Mouse (Mus musculus) frontal cortex, postnatal 25 days (tissue): ENCODE data around the gene Lpar1.
"Not testable (repeated sequence)": the region's sequence is repeated elsewhere in the genome, so short reads cannot be mapped to it uniquely, and the experiment has no call there.

Source experiments
- DNase-seq, 2 experiments: peaks; one replicate each; pipeline ENCODE4 v3.0.0; 2022; ENCODE audit warnings: low spot score in 2 of 2

The Lpar1 gene

GRCm38 (mm10) chr4:58546441-58547272, 7.0 kb downstream of the Lpar1 start:
- no peak for DNase-seq

- DNase-seq: no peak
These were observed 7.7 kb downstream of the Lpar1 start for GRCm38 (mm10) chr4:58545888-58546432.

- no peak for DNase-seq
These were observed 10.5 kb downstream of the Lpar1 start for GRCm38 (mm10) chr4:58543171-58543570.

- not testable (repeated sequence) for DNase-seq
These were observed 11.0 kb downstream of the Lpar1 start for GRCm38 (mm10) chr4:58542656-58543055.

DNA sequence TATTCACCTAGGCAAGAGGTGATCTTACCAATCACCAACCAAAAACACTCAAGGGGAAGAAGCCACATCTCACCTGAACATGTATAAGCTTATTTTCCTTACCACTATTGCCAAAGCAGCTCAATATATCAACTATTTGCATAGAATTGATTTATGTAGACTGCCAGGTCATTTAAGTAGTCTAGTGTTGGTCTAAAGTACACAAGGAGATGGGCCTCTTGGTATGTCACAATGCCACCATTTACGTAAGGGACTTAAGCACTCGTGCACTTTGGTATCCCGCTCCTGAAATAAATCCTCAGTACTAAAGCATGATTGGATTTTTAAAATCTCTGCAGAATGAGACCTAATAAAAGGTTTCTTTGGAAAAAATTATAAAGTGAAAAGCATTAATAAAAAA, 12.9 kb downstream of the Lpar1 start:
- no peak for DNase-seq

- DNase-seq: no peak
These were observed 13.3 kb downstream of the Lpar1 start for GRCm38 (mm10) chr4:58540385-58540784.

GRCm38 (mm10) chr4:58538696-58539095, 15.0 kb downstream of the Lpar1 start:
- DNase-seq: no peak

DNA sequence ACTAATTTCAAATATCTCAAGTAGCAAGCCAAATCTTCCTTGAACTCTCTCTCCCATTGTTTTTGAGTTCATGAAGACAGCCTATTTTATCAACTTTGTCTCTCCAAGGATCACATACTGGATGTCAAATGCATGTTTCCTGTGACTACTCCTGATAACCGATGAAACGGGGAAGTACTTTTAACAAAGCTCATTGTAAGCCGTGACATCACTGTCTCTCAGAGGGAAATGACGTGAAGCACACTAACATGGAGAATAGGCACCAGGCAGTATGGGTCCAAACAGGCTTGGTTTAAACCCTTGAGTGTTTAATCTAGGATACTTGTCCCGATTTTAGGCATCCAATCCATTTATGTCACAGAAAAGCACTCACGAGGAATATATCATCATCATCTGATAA, 17.9 kb downstream of the Lpar1 start:
- DNase-seq: no peak

- no peak for DNase-seq
These were observed 18.9 kb downstream of the Lpar1 start for GRCm38 (mm10) chr4:58534726-58535350.

DNA sequence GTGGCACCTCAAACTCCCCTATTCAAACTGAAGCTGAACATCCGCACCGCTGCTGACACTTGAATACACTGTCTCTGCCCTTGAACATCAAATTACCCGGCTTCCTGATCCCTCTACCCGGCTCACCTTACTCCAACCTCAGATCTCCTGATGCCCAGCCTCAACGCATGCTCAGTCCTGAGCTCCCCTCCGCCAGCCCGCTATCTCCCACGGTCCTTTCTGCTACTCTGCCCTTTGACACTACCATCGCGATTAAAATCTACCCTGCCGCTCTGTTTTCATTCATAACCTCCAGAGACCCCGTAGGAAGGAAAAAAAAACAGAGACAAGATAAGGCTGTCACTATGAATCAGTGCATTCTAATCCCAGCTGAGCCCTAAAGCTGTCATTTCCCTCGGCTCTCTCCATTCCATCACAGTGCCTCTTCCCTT, 19.5 kb downstream of the Lpar1 start:
- no peak for DNase-seq

- no peak for DNase-seq
These were observed 20.2 kb downstream of the Lpar1 start for GRCm38 (mm10) chr4:58533519-58533918.

GRCm38 (mm10) chr4:58532326-58532725, 21.4 kb downstream of the Lpar1 start:
- DNase-seq: no peak

DNA sequence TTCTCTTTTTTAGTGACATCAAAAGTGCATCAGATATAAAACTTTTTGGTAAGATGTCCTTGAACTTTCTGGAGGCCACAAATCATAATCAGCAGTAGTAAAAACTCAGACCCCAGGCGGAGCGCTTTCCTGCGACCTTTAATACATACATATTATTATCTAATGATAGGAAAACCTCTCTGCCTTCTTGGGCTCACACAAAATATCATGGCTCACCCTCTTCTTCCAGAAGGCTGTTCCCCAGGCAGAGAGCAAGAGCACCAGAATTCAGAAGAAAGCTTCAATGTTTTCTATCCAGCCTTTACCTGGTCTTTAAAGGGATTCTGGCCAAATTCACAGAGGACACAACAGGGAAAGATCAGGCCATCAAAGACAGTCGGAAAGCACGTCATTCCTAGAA, 23.0 kb downstream of the Lpar1 start:
- DNase-seq: no peak

GRCm38 (mm10) chr4:58530279-58530678, 23.4 kb downstream of the Lpar1 start:
- DNase-seq: no peak

DNA sequence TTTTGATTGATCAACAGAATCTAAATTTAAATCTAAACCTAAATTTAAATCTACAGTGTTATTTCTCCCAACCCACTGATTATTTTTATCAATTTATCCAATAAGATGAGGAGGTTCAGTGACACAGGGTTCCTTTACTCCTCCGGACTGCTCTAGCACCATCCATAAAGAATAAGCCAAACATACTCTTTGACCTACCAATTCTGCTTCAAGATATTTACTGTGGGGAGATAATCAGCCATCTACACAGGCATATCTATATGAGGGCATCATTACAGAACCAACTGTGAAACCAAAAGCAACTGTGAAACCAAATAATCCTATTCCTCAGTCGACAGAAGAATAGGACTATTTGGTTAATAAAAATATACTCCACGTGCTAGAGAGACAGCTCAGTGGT, 25.8 kb downstream of the Lpar1 start:
- DNase-seq: no peak

GRCm38 (mm10) chr4:58521137-58521536, 32.6 kb downstream of the Lpar1 start:
- no peak for DNase-seq

DNA sequence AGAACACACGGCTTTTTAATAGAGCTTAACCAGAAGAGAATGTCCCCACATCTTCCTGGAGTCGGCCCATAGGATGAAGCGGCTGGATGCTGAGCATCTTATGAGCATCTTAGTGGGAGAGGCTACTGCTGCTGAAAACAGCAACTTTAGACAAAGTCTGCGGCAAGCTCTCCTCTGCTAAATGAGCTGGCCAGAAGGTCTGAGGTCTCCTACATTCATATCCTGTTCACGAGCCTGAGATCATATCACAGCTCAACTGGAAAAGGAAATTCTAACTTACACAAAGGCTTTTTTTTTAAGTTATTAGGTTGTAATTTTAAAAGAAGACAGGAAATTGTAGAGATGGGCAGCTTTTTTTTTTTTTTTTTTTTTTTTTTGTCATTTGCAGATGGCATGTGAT, 33.2 kb downstream of the Lpar1 start:
- DNase-seq: no peak

GRCm38 (mm10) chr4:58519891-58520290, 33.8 kb downstream of the Lpar1 start:
- DNase-seq: no peak

- DNase-seq: no peak
These were observed 35.3 kb downstream of the Lpar1 start for GRCm38 (mm10) chr4:58518215-58518988.

DNA sequence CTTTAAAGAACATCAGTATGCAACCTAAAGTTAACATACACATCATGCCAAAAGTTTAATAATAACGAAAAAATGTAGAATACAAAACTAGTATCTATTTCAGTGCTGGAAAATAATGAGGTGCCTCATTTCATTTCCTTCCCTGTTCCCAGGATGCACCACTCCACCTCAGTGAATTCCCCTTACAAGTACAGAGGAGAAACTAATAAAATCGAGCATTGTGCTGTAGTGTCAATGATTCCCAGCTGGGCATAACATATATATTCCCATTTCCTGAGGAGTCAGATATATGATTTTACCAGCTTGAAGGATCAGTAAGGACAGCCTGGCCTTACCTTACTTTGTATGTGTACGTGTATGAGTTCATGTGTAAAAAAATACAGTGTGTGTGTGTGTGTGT, 36.9 kb downstream of the Lpar1 start:
- DNase-seq: no peak

GRCm38 (mm10) chr4:58516221-58516620, 37.5 kb downstream of the Lpar1 start:
- no peak for DNase-seq

- DNase-seq: no peak
These were observed 42.1 kb downstream of the Lpar1 start for GRCm38 (mm10) chr4:58511554-58511953.
